Mouse (Mus musculus): ENCODE measurements around the gene Slc7a5. TPM values are rescaled to one million over a fixed set of nuclear protein-coding genes. Genes with fewer than 3 reads are reported as not detected.

Slc7a5 gene
- polyA plus RNA-seq, 1 experiment from 2014 or later, result 28.8 TPM

DNA sequence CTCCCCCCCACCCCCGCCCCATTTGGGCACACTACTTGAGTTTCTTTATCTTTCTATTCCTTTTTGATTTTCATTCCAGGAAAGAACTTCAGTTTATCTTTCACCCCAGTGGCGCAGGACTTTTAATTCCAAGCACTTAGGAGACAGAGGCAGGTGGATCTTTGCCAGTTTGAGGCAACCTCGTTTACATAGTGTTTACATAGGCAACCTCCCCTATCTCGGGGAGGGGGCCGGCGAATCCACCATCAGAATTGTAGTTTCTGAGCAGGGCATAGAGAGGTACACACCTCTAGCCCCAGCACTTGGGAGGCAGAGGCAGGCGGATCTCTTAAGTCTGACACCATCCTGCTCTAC is 44.1 kb upstream of the Slc7a5 start:
- peaks cover 42% of the 10 kb centered on the region for H3K36me3 ChIP-seq (ENCODE audit: insufficient read depth)
- H3K4me3 ChIP-seq (ENCODE audit: low read depth, low read length), result peak overlapping the region; percentile 95
- DNase-seq (no peak), ATAC-seq (ENCODE audit: insufficient read depth) (no peak)
- H3K9me3 ChIP-seq (ENCODE audit: low read depth, low read length), result no peaks in the 10 kb centered on the region
- H3K4me1 ChIP-seq (ENCODE audit: insufficient read depth), result peaks cover 26% of the 10 kb centered on the region
- peak overlapping the region; percentile 96; the same call in 1 of the 2 replicates for H3K27ac ChIP-seq (ENCODE audit: low read depth)
- H3K4me2 ChIP-seq, result peak overlapping the region; percentile 80
- 21% methylated on average over 7 of the region's 7 CpGs for WGBS
- peak overlapping the region; percentile 98 for H3K9ac ChIP-seq
- TF ChIP-seq CTCF (IDR thresholded peaks at IDR 0.05; ENCODE audit: low read depth), result no peak
- no peaks in the 10 kb centered on the region for H3K27me3 ChIP-seq (ENCODE audit: insufficient read depth, low read length)

DNA sequence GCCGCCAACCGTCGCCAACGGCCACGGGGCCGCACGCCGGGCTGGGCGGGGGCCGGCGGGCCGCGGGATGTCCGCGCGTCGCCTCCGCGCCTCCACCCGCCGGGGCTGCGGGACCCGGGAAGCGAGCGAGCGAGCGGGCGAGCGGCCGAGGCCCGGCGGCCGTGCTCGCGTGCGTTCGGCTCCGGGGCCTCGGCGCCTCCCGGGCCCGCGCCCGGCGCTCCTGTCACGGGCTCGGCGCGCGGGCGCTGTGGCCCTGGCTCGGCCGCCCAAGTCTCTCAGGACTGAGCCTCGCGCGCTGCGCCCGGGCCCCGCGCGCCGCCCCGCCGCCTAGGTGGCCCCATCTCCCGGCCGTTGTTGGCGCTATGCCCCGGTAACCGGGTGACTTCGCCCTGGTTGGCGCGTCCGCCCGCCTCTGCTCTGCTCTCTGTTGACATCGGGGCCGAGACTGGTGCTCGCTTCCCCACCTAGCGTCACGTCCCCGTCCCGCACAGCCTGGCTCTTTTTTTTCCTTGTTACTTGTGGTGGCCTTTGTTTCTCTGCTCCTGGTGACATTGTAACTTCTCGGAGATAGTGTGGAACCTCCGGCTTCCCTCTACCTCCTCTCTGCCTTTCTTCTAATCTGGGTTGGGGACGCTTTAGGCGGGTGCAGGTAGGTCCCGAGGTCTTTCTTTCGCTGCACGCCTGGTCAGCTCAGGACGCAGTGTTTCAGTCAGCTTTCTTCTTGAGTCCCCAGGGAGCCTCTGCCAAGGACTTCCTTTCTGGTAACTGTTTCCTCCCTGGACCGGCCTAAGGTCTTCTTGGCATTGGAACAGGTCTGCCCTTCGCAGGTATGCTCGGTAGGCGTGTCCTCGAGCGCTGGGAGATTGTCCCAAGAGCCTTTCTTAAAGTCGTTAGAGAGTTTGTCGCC is 43.5 kb upstream of the Slc7a5 start:
- H3K4me1 ChIP-seq (ENCODE audit: insufficient read depth), result peaks cover 26% of the 10 kb centered on the region
- under 1% methylated on average over 86 of the region's 97 CpGs for WGBS

DNA sequence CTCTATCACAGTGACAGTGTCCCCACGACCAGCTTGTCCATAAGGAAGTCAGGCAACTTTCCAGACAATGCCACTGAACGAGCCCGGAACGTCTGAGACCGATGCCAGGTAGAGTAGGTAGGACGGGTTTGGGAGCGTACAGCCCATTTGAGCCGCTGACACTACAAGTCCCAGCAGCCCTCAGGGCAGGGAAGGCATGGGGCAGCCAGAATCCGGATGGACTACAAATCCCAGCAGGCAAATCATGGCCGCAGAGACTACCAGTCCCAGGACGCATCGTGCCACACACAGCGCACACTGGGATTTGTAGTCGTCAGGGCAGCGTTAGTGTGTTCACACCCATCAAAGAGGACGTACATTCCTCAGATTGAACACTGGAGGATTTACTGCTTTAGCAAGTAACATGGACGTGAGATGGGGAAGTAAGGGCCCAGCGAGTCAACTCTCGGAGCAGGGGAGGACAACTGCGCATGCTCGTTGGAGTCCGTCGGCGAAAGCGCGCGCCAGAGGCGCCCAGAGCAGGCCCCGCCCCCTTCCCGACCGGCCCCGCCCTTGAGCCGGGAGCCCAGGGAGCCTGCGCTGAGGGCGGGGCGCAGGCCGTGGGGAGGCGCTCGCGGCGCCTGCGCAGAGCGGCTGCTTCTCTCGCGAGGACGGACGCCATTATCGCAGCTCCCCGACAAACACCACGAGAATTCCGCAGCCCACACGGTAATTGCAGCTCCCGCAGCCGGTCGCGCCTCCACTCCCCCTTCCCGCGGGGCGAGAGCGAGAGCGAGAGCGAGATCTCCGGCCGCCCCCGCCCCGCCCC is 42.7 kb upstream of the Slc7a5 start:
- Histone ChIP-seq H3K9ac (peak overlapping the region; percentile 98), H3K27ac (ENCODE audit: low read depth) (peak overlapping the region; percentile 96), H3K36me3 (ENCODE audit: insufficient read depth) (peaks cover 29% of the 10 kb centered on the region), H3K9me3 (ENCODE audit: low read depth, low read length) (no peaks in the 10 kb centered on the region), H3K27me3 (ENCODE audit: insufficient read depth, low read length) (no peaks in the 10 kb centered on the region), H3K4me1 (ENCODE audit: insufficient read depth) (peaks cover 26% of the 10 kb centered on the region), H3K4me2 (peak overlapping the region; percentile 80), H3K4me3 (ENCODE audit: low read depth, low read length) (peak overlapping the region; percentile 95)
- WGBS, result under 1% methylated on average over 59 of the region's 66 CpGs
- no peak for TF ChIP-seq CTCF (IDR thresholded peaks at IDR 0.05; ENCODE audit: low read depth)
- ATAC-seq (ENCODE audit: insufficient read depth), result peak; percentile 95
- DNase-seq, result peak; percentile 99

More for the DNA sequence above, 43.5 kb upstream of the Slc7a5 start:
- no peaks in the 10 kb centered on the region for H3K27me3 ChIP-seq (ENCODE audit: insufficient read depth, low read length)
- ATAC-seq (ENCODE audit: insufficient read depth), result peak; percentile 3
- DNase-seq, result peak; percentile 74
- peaks cover 38% of the 10 kb centered on the region for H3K36me3 ChIP-seq (ENCODE audit: insufficient read depth)
- peak overlapping the region; percentile 95 for H3K4me3 ChIP-seq (ENCODE audit: low read depth, low read length)
- peak overlapping the region; percentile 80 for H3K4me2 ChIP-seq
- peak; percentile 31 for TF ChIP-seq CTCF (IDR thresholded peaks at IDR 0.05; ENCODE audit: low read depth)
- no peaks in the 10 kb centered on the region for H3K9me3 ChIP-seq (ENCODE audit: low read depth, low read length)
- H3K9ac ChIP-seq, result peak overlapping the region; percentile 98
- peak overlapping the region; percentile 96 for H3K27ac ChIP-seq (ENCODE audit: low read depth)

DNA sequence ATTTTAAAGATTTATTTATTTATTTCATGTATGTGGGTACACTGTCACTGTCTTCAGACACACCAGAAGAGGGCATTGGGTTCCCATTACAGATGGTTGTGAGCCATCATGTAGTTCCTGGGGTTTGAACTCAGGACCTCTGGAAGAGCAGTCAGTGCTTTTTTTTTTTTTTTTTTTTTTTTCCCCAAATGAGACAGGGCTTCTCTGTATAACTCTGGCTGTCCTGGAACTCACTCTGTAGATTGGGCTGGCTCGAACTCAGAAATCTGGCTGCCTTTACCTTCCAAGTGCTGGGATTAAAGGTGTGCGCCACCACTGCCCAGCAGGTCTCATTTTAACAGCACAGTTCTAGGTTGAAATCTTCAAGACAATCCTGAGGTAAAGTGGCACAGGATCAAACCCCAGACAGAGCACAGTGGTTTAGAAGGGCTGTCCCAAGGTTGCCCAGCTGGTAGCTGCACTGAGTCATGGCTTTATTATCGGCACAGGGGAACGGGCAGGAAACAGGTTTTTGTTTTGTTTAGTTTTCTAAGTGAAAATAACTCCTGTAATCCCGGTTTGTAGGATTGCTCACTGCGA is 41.8 kb upstream of the Slc7a5 start, which contains the start of gene Banp:
Banp (plus strand) TSS at position 529 of the 579 bp plus-strand sequence.
- peak within 1 kb of the TSS; percentile 95 for H3K4me3 ChIP-seq (ENCODE audit: low read depth, low read length)
- peak within 1 kb of the TSS; percentile 98 for H3K9ac ChIP-seq
- peaks cover 21% of the 10 kb centered on the region for H3K36me3 ChIP-seq (ENCODE audit: insufficient read depth)
- H3K9me3 ChIP-seq (ENCODE audit: low read depth, low read length), result no peaks in the 10 kb centered on the region
- H3K4me1 ChIP-seq (ENCODE audit: insufficient read depth), result peaks cover 26% of the 10 kb centered on the region
- WGBS, result 59% methylated on average over 6 of the region's 6 CpGs
- peak within 1 kb of the TSS; percentile 80 for H3K4me2 ChIP-seq
- ATAC-seq (ENCODE audit: insufficient read depth), result no peak
- H3K27ac ChIP-seq (ENCODE audit: low read depth), result peak within 1 kb of the TSS; percentile 96
- no peak for DNase-seq
- H3K27me3 ChIP-seq (ENCODE audit: insufficient read depth, low read length), result no peaks in the 10 kb centered on the region
- no peak for TF ChIP-seq CTCF (IDR thresholded peaks at IDR 0.05; ENCODE audit: low read depth)

DNA sequence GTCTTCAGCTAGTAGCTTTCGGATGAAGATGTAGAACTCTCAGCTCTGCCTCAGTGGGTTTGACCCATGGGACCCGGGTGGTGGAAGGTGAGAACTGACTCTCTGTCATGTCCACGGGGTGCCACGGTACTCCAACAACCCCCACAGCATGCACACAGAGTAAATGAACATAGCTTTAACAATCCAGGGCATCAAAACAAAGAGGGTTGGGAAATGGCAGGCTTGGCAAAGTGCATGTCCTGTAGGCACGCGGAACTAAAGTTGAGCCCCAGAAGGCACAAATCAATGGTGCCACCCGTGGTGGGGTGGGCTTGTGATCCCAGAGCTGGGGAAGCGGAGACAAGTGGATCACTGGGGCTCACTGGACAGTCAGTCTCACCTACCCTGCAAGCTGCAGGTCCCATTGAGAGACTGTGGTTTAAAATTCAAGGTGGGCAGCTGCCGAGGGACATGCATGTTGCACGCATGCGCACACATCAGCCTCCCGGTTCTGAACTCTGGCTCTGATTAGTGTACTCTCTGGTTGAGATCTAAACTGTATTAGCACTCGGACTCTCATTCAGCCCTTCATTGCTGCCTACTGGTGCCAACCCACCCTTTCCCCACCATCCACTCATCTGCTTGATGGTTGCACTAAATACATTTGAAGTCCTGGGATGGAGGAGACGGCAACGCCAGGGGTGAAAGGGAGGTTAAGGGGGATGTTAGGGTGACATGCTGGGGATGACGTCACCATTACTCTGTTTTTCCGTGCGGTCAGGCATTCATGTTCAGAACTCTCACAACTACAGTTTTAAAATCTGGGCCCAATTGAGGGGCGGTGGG is 41.0 kb upstream of the Slc7a5 start:
- H3K27me3 ChIP-seq (ENCODE audit: insufficient read depth, low read length), result no peaks in the 10 kb centered on the region
- peaks cover 13% of the 10 kb centered on the region; the same call in 1 of the 2 replicates for H3K36me3 ChIP-seq (ENCODE audit: insufficient read depth)
- peak overlapping the region; percentile 59 for H3K9ac ChIP-seq
- DNase-seq (no peak), ATAC-seq (ENCODE audit: insufficient read depth) (no peak)
- no peaks in the 10 kb centered on the region for H3K9me3 ChIP-seq (ENCODE audit: low read depth, low read length)
- no peak for TF ChIP-seq CTCF (IDR thresholded peaks at IDR 0.05; ENCODE audit: low read depth)
- peak overlapping the region; percentile 37 for H3K4me3 ChIP-seq (ENCODE audit: low read depth, low read length)
- H3K27ac ChIP-seq (ENCODE audit: low read depth), result peak overlapping the region; percentile 91
- 59% methylated on average over 19 of the region's 19 CpGs for WGBS
- peaks cover 26% of the 10 kb centered on the region for H3K4me1 ChIP-seq (ENCODE audit: insufficient read depth)
- peak overlapping the region; percentile 78 for H3K4me2 ChIP-seq

DNA sequence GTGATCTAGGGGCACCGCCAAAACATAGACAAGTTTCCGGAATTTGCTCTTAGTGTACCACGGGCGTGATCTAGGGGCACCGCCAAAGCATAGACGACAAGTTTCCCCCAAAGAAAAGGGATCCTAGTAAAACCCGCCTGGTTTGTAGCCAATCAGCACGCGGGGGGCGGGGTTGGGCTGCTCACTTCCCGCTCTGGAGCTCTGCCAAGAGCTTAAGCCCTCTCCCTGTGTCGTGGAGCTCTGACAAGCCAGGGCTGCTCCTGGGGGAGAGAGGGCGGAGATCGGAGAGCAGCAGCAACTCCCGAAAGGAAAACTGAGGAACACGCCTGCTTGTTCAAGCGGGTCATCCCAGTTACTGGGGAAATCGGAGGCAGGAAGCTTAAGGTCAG is 40.3 kb upstream of the Slc7a5 start:
- DNase-seq, result peak; percentile 99

More for the DNA sequence above, 40.3 kb upstream of the Slc7a5 start:
- H3K27me3 ChIP-seq (ENCODE audit: insufficient read depth, low read length), result no peaks in the 10 kb centered on the region
- peaks cover 5% of the 10 kb centered on the region; the same call in 1 of the 2 replicates for H3K36me3 ChIP-seq (ENCODE audit: insufficient read depth)
- H3K4me3 ChIP-seq (ENCODE audit: low read depth, low read length), result peak overlapping the region; percentile 37
- WGBS, result under 1% methylated on average over 18 of the region's 18 CpGs
- H3K9me3 ChIP-seq (ENCODE audit: low read depth, low read length), result no peaks in the 10 kb centered on the region
- TF ChIP-seq CTCF (IDR thresholded peaks at IDR 0.05; ENCODE audit: low read depth), result no peak
- ATAC-seq (ENCODE audit: insufficient read depth), result peak; percentile 40
- H3K27ac ChIP-seq (ENCODE audit: low read depth), result peak overlapping the region; percentile 91
- H3K4me1 ChIP-seq (ENCODE audit: insufficient read depth), result peaks cover 26% of the 10 kb centered on the region
- H3K4me2 ChIP-seq, result peak overlapping the region; percentile 78
- peak overlapping the region; percentile 59 for H3K9ac ChIP-seq
